Mouse (Mus musculus): Measurements from ENCODE around the gene Astl. TPM values are rescaled to one million over a fixed set of nuclear protein-coding genes. Genes with fewer than 3 reads are reported as not detected.

The Astl gene
- polyA plus RNA-seq, 1 experiment = 0.20 TPM

- Histone ChIP-seq H3K36me3 (ENCODE audit: control insufficient read depth, insufficient read depth, low read length) (no peaks in the 10 kb centered on the region), H3K27me3 (ENCODE audit: control insufficient read depth, insufficient read depth, low read length) (no peaks in the 10 kb centered on the region), H3K4me1 (replicated peaks; ENCODE audit: control insufficient read depth, insufficient read depth, low read length) (no peaks in the 10 kb centered on the region), H3K27ac (ENCODE audit: control insufficient read depth, insufficient read depth, low read length) (no peak overlapping the region), H3K4me3 (ENCODE audit: control insufficient read depth, insufficient read depth, low read length) (no peak overlapping the region)
- DNase-seq = no peak
- 97% methylated on average over 6 of the region's 6 CpGs for WGBS
- TF ChIP-seq CTCF (IDR thresholded peaks at IDR 0.05; ENCODE audit: borderline replicate concordance, control insufficient read depth, extremely low read depth, insufficient read depth, low read length, poor library complexity) = no peak
Measured at GRCm38 (mm10) chr2:127376423-127377051, 38.1 kb downstream of the Astl start.

GRCm38 (mm10) chr2:127377942-127378610 lies 39.6 kb downstream of the Astl start:
- 74% methylated on average over 7 of the region's 7 CpGs for WGBS
- no peak for DNase-seq
- H3K4me1 ChIP-seq (replicated peaks; ENCODE audit: control insufficient read depth, insufficient read depth, low read length) = no peaks in the 10 kb centered on the region
- H3K27me3 ChIP-seq (ENCODE audit: control insufficient read depth, insufficient read depth, low read length) = no peaks in the 10 kb centered on the region
- H3K27ac ChIP-seq (ENCODE audit: control insufficient read depth, insufficient read depth, low read length) = no peak overlapping the region
- H3K36me3 ChIP-seq (ENCODE audit: control insufficient read depth, insufficient read depth, low read length) = no peaks in the 10 kb centered on the region
- no peak for TF ChIP-seq POLR2A (IDR thresholded peaks at IDR 0.05; ENCODE audit: control insufficient read depth, extremely low read depth, insufficient read depth, low read length, poor library complexity)
- TF ChIP-seq CTCF (IDR thresholded peaks at IDR 0.05; ENCODE audit: borderline replicate concordance, control insufficient read depth, extremely low read depth, insufficient read depth, low read length, poor library complexity) = no peak
- no peak overlapping the region for H3K4me3 ChIP-seq (ENCODE audit: control insufficient read depth, insufficient read depth, low read length)

- Histone ChIP-seq H3K36me3 (ENCODE audit: control insufficient read depth, insufficient read depth, low read length) (no peaks in the 10 kb centered on the region), H3K4me3 (ENCODE audit: control insufficient read depth, insufficient read depth, low read length) (no peak overlapping the region), H3K27ac (ENCODE audit: control insufficient read depth, insufficient read depth, low read length) (no peak overlapping the region), H3K27me3 (ENCODE audit: control insufficient read depth, insufficient read depth, low read length) (no peaks in the 10 kb centered on the region), H3K4me1 (replicated peaks; ENCODE audit: control insufficient read depth, insufficient read depth, low read length) (no peaks in the 10 kb centered on the region)
- 95% methylated on average over 7 of the region's 7 CpGs for WGBS
- TF ChIP-seq CTCF (IDR thresholded peaks at IDR 0.05; ENCODE audit: borderline replicate concordance, control insufficient read depth, extremely low read depth, insufficient read depth, low read length, poor library complexity) = no peak
- DNase-seq = no peak
Measured at GRCm38 (mm10) chr2:127378611-127378990, 40.2 kb downstream of the Astl start.

- no peaks in the 10 kb centered on the region for H3K27me3 ChIP-seq (ENCODE audit: control insufficient read depth, insufficient read depth, low read length)
- no peak overlapping the region for H3K4me3 ChIP-seq (ENCODE audit: control insufficient read depth, insufficient read depth, low read length)
- DNase-seq = no peak
- no peaks in the 10 kb centered on the region for H3K4me1 ChIP-seq (replicated peaks; ENCODE audit: control insufficient read depth, insufficient read depth, low read length)
- H3K27ac ChIP-seq (ENCODE audit: control insufficient read depth, insufficient read depth, low read length) = no peak overlapping the region
- TF ChIP-seq CTCF (IDR thresholded peaks at IDR 0.05; ENCODE audit: borderline replicate concordance, control insufficient read depth, extremely low read depth, insufficient read depth, low read length, poor library complexity) (no peak), POLR2A (IDR thresholded peaks at IDR 0.05; ENCODE audit: control insufficient read depth, extremely low read depth, insufficient read depth, low read length, poor library complexity) (no peak)
- 97% methylated on average over 3 of the region's 3 CpGs for WGBS
- H3K36me3 ChIP-seq (ENCODE audit: control insufficient read depth, insufficient read depth, low read length) = no peaks in the 10 kb centered on the region
Measured at GRCm38 (mm10) chr2:127379250-127379649, 40.8 kb downstream of the Astl start.

- no peak for DNase-seq
Measured at GRCm38 (mm10) chr2:127383881-127384280, 45.4 kb downstream of the Astl start.

GRCm38 (mm10) chr2:127387521-127387920 lies 49.1 kb downstream of the Astl start:
- no peak overlapping the region for H3K27ac ChIP-seq (ENCODE audit: control insufficient read depth, insufficient read depth, low read length)
- no peak overlapping the region for H3K4me3 ChIP-seq (ENCODE audit: control insufficient read depth, insufficient read depth, low read length)
- no peak for DNase-seq
- 62% methylated on average over 2 of the region's 2 CpGs for WGBS
- no peaks in the 10 kb centered on the region for H3K4me1 ChIP-seq (replicated peaks; ENCODE audit: control insufficient read depth, insufficient read depth, low read length)
- H3K36me3 ChIP-seq (ENCODE audit: control insufficient read depth, insufficient read depth, low read length) = no peaks in the 10 kb centered on the region
- no peaks in the 10 kb centered on the region for H3K27me3 ChIP-seq (ENCODE audit: control insufficient read depth, insufficient read depth, low read length)
- TF ChIP-seq POLR2A (IDR thresholded peaks at IDR 0.05; ENCODE audit: control insufficient read depth, extremely low read depth, insufficient read depth, low read length, poor library complexity) = no peak
- TF ChIP-seq CTCF (IDR thresholded peaks at IDR 0.05; ENCODE audit: borderline replicate concordance, control insufficient read depth, extremely low read depth, insufficient read depth, low read length, poor library complexity) = no peak

More at GRCm38 (mm10) chr2:127383881-127384280, 45.4 kb downstream of the Astl start:
- Histone ChIP-seq H3K4me1 (replicated peaks; ENCODE audit: control insufficient read depth, insufficient read depth, low read length) (no peaks in the 10 kb centered on the region), H3K4me3 (ENCODE audit: control insufficient read depth, insufficient read depth, low read length) (no peak overlapping the region), H3K36me3 (ENCODE audit: control insufficient read depth, insufficient read depth, low read length) (no peaks in the 10 kb centered on the region), H3K27me3 (ENCODE audit: control insufficient read depth, insufficient read depth, low read length) (no peaks in the 10 kb centered on the region), H3K27ac (ENCODE audit: control insufficient read depth, insufficient read depth, low read length) (no peak overlapping the region)
- TF ChIP-seq CTCF (IDR thresholded peaks at IDR 0.05; ENCODE audit: borderline replicate concordance, control insufficient read depth, extremely low read depth, insufficient read depth, low read length, poor library complexity) (no peak), POLR2A (IDR thresholded peaks at IDR 0.05; ENCODE audit: control insufficient read depth, extremely low read depth, insufficient read depth, low read length, poor library complexity) (no peak)
- WGBS = 84% methylated on average over 7 of the region's 7 CpGs

All from thymus, adult 2 months (tissue).